Mouse (Mus musculus) mature B cell (primary cell): ENCODE data around the gene Zfp462.
"Not testable (repeated sequence)": the region's sequence is repeated elsewhere in the genome, so short reads cannot be mapped to it uniquely, and the experiment has no call there.

ENCODE experiments used
- in situ Hi-C: fragments of 300-500 bp; cut with MboI; formaldehyde crosslinking; loops from 2 replicates; pipeline ENCODE4 v1.14.3; 2019

The Zfp462 gene

GRCm38 (mm10) chr4:54950866-54951265 is 6.0 kb downstream of the Zfp462 start:
- in situ Hi-C loops = no loop called here

GRCm38 (mm10) chr4:54953657-54954395 is 9.0 kb downstream of the Zfp462 start:
- in situ Hi-C loops = no loop called here

- in situ Hi-C loops = no loop called here
Measured at GRCm38 (mm10) chr4:54954455-54954854, 9.6 kb downstream of the Zfp462 start.

- in situ Hi-C loops = no loop called here
Measured at GRCm38 (mm10) chr4:54960776-54961175, 15.9 kb downstream of the Zfp462 start.

- in situ Hi-C loops = no loop called here
Measured at GRCm38 (mm10) chr4:54962141-54962540, 17.3 kb downstream of the Zfp462 start.

DNA sequence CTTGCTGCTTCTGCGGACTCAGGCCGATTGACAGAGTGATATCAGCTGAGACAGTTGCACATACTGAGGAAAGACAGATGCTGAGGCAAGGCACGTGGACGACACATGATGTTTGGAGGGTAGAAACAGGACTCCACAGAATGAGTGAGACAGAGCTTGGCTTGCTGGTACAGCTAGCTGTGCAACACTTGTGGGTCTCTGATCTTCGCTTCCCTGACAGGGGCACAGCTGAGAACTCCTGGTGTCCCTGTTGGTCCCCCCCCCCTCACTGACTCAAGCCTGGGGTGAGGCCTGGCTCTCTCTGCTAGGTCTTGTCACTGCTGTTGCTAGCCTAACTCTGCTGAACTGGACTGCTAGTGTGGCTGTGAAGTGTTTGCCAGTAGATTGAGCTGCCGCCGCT is 18.7 kb downstream of the Zfp462 start:
- in situ Hi-C loops = no loop called here

DNA sequence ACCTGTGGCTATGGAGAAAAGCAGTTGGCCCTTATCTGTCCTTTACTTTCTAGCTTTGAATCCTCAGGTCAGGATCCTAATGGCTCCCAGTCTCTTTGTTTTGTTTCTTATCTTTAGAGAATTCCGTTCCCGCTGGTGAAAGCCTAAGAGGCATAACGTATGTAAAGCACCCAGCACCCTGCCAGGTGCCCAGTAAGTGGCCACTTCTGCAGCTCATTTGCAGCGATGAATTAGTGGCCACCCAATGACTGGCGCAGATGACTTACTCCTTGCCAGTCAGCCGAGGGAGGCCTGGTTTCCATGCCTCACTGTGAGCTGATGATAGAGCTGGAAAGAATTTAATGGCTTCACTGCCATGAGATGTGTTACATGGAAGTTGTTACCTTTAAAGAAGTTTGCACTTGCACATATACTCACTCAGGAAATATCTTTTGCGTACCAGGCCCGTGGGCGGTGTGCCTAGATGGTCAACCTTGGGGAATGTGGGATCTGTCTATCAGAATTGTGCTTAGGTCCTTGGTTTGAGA is 20.4 kb downstream of the Zfp462 start:
- in situ Hi-C loops = no loop called here

DNA sequence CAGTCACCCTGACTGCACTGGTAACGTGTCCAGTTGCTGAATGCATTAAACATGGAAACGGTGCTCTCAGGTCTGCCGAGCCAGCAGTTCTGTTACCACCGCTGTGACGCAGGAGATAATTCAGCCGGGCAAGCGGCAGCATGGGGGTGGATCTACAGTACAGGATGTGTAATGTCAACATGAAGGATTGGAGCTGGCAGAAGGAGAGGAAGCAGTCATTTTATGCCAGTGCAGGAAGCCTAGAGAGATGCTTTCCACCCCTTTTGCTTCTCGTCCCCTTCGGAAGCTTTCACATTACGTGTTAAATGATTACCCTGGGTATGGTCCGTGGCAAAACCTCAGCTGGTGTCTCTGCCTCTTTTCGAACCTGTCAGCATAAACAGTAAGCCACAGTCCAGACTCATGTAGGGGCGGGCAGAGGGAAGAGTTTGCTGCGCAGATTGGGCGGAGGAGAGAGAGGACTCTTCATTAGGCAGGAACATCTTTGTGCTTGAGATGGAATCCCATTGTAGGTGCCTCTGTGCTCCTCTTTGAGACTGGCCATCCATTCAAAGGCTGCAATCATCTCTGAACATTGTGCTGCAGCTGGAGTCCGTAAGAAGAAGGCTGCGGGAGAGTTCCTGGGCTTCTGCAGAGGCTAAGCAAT is 21.4 kb downstream of the Zfp462 start:
- in situ Hi-C loops = no loop called here

DNA sequence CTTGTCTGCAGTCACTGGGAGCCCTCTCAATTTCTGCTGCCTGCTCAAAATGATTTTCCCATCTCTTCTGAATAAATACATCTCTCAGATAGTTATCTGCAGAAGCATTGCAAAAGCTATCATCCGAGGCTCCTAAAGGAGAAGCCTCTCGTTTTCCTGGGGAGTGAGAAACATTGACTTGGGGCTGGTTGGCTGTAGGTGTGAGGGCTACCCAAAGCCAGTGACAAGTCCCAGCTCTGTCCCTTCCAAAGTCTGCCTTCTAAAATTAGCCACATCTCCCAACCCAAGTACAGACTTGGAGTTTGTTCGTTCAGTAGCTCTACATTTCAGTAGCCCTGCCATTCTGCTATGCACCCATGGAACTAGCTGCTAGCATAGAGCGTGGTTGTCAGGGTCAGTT is 22.3 kb downstream of the Zfp462 start:
- in situ Hi-C loops = no loop called here

DNA sequence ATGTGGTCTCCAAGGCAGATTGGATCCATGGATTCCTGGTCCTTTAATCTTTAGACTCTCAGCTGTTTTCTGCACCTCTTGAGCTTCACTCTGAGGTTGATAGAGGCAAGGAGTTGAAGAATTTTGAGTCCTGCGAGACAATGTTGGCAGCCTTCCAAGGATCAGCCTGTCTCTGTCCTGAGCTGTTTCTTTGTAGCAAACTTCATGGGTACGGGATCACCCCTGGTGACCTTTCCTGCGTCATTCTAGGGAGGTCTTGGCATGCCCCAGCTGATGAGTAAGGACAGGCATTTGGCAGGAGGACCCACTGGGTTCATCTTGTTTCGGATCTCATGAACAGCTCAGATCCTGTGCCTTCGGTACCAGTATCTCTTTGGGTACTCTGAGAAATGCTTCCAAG is 22.9 kb downstream of the Zfp462 start:
- in situ Hi-C loops = no loop called here

GRCm38 (mm10) chr4:54969671-54970295 is 24.9 kb downstream of the Zfp462 start:
- in situ Hi-C loops = no loop called here

- in situ Hi-C loops = no loop called here
Measured at GRCm38 (mm10) chr4:54971386-54971785, 26.5 kb downstream of the Zfp462 start.

DNA sequence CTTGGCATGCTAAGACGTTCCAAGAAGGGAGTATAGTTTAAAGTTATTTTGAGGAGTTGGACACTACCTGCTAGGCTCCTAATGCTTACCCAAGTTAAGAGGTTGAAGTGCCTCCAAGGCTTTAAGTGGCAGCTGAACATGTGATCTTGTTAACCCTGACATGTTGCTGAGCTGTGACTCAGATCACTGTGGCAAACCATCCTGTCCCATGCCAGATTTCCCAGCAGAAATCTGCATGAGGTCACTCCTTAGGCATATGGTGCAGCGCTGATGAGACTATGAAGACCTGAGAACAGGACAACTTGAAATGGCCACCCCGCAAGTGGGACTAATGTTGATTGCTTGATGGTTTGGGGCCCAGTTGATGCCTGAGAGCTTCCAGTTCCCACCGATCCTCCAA is 27.2 kb downstream of the Zfp462 start:
- in situ Hi-C loops = no loop called here

- in situ Hi-C loops = no loop called here
Measured at GRCm38 (mm10) chr4:54972827-54973560, 28.1 kb downstream of the Zfp462 start.

GRCm38 (mm10) chr4:54979771-54980472 is 35.1 kb downstream of the Zfp462 start:
- in situ Hi-C loops = no loop called here

- in situ Hi-C loops = no loop called here
Measured at GRCm38 (mm10) chr4:54984502-54984901, 39.7 kb downstream of the Zfp462 start.

DNA sequence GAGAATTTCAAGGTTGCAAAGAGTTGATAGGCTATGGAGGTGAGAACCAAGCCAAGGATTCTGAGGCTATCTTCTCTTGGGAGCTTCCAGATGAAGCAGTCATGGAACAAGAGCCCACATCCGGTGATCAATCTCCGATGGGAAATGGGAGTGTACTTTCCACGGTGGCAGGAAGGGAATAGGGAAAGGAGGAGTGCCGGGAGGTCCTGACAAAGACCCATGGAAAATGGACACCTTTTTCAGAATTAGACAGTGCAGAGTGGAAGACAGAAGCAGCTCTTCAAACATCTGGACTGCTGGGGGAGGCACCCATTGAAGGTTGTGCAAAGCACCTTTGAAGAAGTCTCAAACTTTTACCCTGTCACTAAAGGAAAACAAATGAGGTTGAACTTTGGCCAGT is 41.8 kb downstream of the Zfp462 start:
- in situ Hi-C loops = no loop called here

- in situ Hi-C loops = no loop called here
Measured at GRCm38 (mm10) chr4:54987256-54987655, 42.4 kb downstream of the Zfp462 start.

GRCm38 (mm10) chr4:54987926-54988325 is 43.1 kb downstream of the Zfp462 start:
- in situ Hi-C loops = no loop called here

GRCm38 (mm10) chr4:54991973-54992372 is 47.1 kb downstream of the Zfp462 start:
- in situ Hi-C loops = no loop called here

GRCm38 (mm10) chr4:54993001-54993400 is 48.2 kb downstream of the Zfp462 start:
- in situ Hi-C loops = not testable (repeated sequence)

GRCm38 (mm10) chr4:54995258-54995657 is 50.4 kb downstream of the Zfp462 start:
- in situ Hi-C loops = no loop called here
